Mouse (Mus musculus) hindbrain, embryonic 14.5 days (tissue): ENCODE data around the gene Dnttip1. TPM values are rescaled to one million over a fixed set of nuclear protein-coding genes. Genes with fewer than 3 reads are reported as not detected.

Experiments used
- ATAC-seq: fragments of 200-750 bp; cut with Nextera tagmentation; 2 replicates; pipeline ENCODE4 v1.8.0; 2017; ENCODE audit warnings: moderate number of reproducible peaks, mild to moderate bottlenecking, moderate TSS enrichment, moderate library complexity; ENCODE audit not compliant: low FRiP score
- DNase-seq: peaks from one replicate; pipeline ENCODE4 v3.0.0-alpha.2; 2015; ENCODE audit warnings: low spot score
- H3K27ac ChIP-seq: fragments of 300-500 bp; sonication (generic); 2 replicates; pipeline ENCODE4 v1.5.1; 2014; ENCODE audit warnings: mild to moderate bottlenecking, moderate library complexity
- H3K27me3 ChIP-seq: fragments of 300-500 bp; sonication (generic); 2 replicates; pipeline ENCODE4 v1.6.1; 2014; ENCODE audit warnings: mild to moderate bottlenecking, low read length, mixed read lengths; ENCODE audit not compliant: control insufficient read depth, insufficient read depth
- H3K36me3 ChIP-seq: fragments of 300-500 bp; sonication (generic); replicated peaks from 2 replicates; pipeline ENCODE4 v1.6.1; 2014; ENCODE audit not compliant: control insufficient read depth, insufficient read depth
- H3K4me1 ChIP-seq: fragments of 300-500 bp; sonication (generic); replicated peaks from 2 replicates; pipeline ENCODE4 v1.6.1; 2014; ENCODE audit warnings: antibody characterized with exemption, low read length, mixed read lengths; ENCODE audit not compliant: control insufficient read depth, insufficient read depth
- H3K4me2 ChIP-seq: fragments of 300-500 bp; sonication (generic); replicated peaks from 2 replicates; pipeline ENCODE4 v1.6.1; 2014; ENCODE audit warnings: mild to moderate bottlenecking, moderate library complexity
- H3K4me3 ChIP-seq: fragments of 300-500 bp; sonication (generic); replicated peaks from 2 replicates; pipeline ENCODE4 v1.5.1; 2014; ENCODE audit warnings: mild to moderate bottlenecking, low read length
- H3K9ac ChIP-seq: fragments of 300-500 bp; sonication (generic); 2 replicates; pipeline ENCODE4 v1.6.1; 2014
- H3K9me3 ChIP-seq: fragments of 300-500 bp; sonication (generic); 2 replicates; pipeline ENCODE4 v1.6.1; 2016; ENCODE audit warnings: low read length; ENCODE audit not compliant: control insufficient read depth
- WGBS: fragments of 180-500 bp; shearing (Covaris S2); extraction: QIAGEN DNeasy Blood & Tissue Kit; methylation state at CpG from one replicate; pipeline ENCODE4 v1.1.7; 2014; 5-methylcytosine and 5-hydroxymethylcytosine counted together
- polyA plus RNA-seq: library from polyadenylated mRNA; unstranded; fragments of >200 nt; fragmentation: Nextera tagmentation; extraction: Ambion mirVana; gene quantifications from 2 replicates; pipeline ENCODE4 v1.2.1, GENCODE M21; 2014

The Dnttip1 gene
- polyA plus RNA-seq, 1 experiment from 2014 or later: 50.3 TPM

DNA sequence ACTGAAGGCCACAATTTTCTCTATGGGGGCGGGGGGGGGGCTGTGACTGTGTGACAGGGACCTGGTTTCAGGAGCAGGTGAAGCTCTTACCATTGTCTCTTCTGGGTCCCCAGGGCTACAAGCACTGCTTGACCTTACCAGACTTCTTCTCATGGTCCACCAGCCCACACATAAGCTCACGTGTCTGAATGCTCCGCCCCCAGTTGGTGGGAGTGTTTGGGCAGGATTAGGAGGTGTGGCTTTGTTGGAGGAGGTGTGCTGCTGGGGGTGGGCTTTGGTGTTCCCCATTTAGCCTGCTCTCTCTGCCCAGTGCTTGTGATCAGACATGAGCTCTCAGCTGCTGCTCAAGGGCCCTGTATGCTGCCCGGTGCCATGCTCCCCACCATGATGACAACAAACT, 22.5 kb upstream of the Dnttip1 start:
- WGBS: 62% methylated on average over 4 of the region's 4 CpGs
- Histone ChIP-seq H3K36me3 (no peaks in the 10 kb centered on the region), H3K27me3 (no peaks in the 10 kb centered on the region), H3K4me2 (no peak overlapping the region), H3K9me3 (no peaks in the 10 kb centered on the region), H3K9ac (no peak overlapping the region), H3K4me1 (no peaks in the 10 kb centered on the region), H3K27ac (no peak overlapping the region), H3K4me3 (no peak overlapping the region)
- ATAC-seq (no peak), DNase-seq (no peak)

DNA sequence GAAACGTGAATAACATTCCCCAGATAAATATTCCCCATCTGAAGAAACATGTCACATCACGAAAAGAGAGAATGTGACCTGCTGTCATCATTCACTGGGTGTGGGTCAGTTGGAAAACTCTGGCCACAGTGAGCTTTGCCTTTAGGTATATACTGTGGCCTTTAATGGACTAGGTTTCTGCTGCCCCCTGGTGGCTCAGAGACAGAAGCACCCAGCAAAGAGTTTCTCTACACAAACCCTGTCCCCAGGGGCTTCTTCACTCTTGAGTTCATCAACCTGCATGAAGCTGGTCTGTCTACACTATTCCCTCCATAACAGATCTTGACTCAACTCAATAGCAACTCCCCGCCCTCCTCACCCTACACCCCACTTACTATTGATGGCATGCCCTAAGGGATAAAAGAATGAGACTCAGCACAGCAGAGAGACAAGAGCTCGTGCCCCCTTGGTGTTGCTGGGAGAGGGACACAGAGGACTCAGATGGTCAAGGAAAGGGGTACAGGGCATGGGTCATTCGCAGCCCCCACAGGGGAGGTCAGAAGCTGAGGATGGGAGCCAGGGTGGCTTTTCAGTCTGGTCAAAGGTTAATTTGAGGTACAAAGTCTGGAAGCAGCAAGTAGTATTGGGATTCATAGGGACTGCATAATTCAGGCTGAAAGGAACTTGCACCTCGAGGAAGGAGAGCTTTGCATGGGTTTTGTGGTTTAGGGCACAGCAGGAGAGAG, 19.7 kb upstream of the Dnttip1 start:
- Histone ChIP-seq H3K4me3 (no peak overlapping the region), H3K4me1 (no peaks in the 10 kb centered on the region), H3K9me3 (no peaks in the 10 kb centered on the region), H3K4me2 (no peak overlapping the region), H3K27ac (no peak overlapping the region), H3K27me3 (no peaks in the 10 kb centered on the region), H3K36me3 (no peaks in the 10 kb centered on the region), H3K9ac (no peak overlapping the region)
- ATAC-seq: no peak
- peak; percentile 85 for DNase-seq
- WGBS: 26% methylated on average over 6 of the region's 6 CpGs

DNA sequence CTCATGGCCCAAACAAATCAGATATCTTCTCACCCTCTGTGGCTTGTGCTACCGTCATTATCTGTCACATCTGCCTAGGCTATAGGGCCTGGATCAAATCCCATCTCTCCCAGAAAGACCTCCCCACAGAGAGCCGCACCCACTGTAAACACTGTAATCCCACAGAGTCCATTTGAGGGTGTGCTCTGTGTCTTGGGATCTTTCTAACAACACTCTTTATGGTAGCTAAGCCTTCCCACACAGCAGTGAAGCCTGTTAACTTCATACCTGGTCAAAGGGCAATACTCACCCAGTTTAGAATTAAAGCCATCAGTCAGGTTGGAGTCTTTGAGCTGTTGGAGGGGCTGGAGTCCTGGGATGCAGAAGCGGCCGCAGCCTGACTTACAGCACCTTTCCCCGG, 14.1 kb upstream of the Dnttip1 start:
- H3K9ac ChIP-seq: no peak overlapping the region
- DNase-seq (no peak), ATAC-seq (no peak)
- WGBS: 82% methylated on average over 5 of the region's 5 CpGs
- H3K4me3 ChIP-seq: no peak overlapping the region
- no peaks in the 10 kb centered on the region for H3K36me3 ChIP-seq
- no peak overlapping the region for H3K27ac ChIP-seq
- no peaks in the 10 kb centered on the region for H3K9me3 ChIP-seq
- no peaks in the 10 kb centered on the region for H3K27me3 ChIP-seq
- no peak overlapping the region for H3K4me2 ChIP-seq
- H3K4me1 ChIP-seq: no peaks in the 10 kb centered on the region

DNA sequence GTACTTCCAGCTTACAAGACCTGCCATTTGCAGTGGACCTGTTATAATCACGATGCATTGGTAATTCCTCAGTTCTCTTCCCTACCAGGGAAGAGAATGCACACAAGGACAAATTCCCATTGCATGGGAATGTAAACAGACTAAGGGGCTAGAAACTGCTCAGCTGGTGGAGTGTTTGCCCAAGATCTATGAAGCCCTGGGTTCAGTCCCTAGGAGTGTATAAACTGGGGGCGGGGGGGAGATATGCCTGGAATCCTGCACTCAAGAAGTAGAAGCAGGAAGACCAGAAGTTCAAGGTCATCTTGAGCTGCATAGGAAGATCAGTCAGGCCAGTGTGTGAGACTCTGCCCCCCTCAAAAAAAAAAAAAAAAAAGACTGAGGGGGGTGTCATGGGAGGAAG, 12.5 kb upstream of the Dnttip1 start:
- no peaks in the 10 kb centered on the region for H3K9me3 ChIP-seq
- no peaks in the 10 kb centered on the region for H3K27me3 ChIP-seq
- no peak overlapping the region for H3K9ac ChIP-seq
- no peaks in the 10 kb centered on the region for H3K4me1 ChIP-seq
- H3K4me3 ChIP-seq: no peak overlapping the region
- no peak overlapping the region for H3K27ac ChIP-seq
- 92% methylated on average over 2 of the region's 2 CpGs for WGBS
- H3K36me3 ChIP-seq: no peaks in the 10 kb centered on the region
- DNase-seq: no peak
- ATAC-seq: no peak
- no peak overlapping the region for H3K4me2 ChIP-seq

DNA sequence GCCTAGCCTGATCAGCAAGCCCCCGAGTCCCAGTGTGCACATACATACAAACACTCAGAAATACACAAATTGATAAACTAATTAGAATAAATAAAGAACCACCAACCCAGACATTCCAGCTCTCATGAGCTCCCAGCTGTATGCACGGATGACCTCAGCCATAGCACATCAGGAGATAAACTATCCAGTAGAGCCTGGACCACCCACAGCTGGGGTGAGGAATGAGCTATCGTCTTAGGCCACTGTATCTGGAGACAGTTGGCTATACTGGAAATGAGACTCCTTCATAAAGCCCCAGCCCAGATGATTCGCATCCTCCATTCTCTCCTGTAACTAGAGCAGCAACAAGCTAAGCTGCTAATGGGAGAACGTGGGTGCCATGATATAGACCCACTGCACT, 10.9 kb upstream of the Dnttip1 start:
- no peak overlapping the region for H3K9ac ChIP-seq
- no peaks in the 10 kb centered on the region for H3K36me3 ChIP-seq
- 86% methylated on average over 5 of the region's 5 CpGs for WGBS
- H3K4me1 ChIP-seq: no peaks in the 10 kb centered on the region
- DNase-seq (no peak), ATAC-seq (no peak)
- H3K4me3 ChIP-seq: no peak overlapping the region
- no peak overlapping the region for H3K4me2 ChIP-seq
- H3K27me3 ChIP-seq: no peaks in the 10 kb centered on the region
- no peaks in the 10 kb centered on the region for H3K9me3 ChIP-seq
- no peak overlapping the region for H3K27ac ChIP-seq

DNA sequence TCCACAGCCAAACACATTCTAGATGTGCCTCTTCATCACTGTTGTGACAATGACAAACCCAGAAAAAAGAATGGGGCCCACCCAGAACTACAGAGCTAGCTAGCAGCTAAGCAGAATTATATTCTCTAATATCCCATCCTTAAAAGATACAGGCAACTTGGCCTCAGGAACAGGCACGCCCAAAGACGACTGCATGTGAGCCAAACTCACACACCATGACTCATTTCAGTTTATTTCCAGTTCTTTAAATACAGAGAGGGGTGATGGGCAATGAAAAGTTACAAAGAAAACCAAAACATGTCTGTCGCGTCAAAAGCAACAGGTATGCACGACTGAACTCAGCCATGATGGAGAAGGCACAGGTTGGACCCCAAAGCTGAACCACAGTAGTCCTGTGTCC, 10.3 kb upstream of the Dnttip1 start:
- Histone ChIP-seq H3K4me2 (no peak overlapping the region), H3K9me3 (no peaks in the 10 kb centered on the region), H3K4me1 (no peaks in the 10 kb centered on the region), H3K4me3 (no peak overlapping the region), H3K27me3 (no peaks in the 10 kb centered on the region), H3K9ac (no peak overlapping the region), H3K36me3 (no peaks in the 10 kb centered on the region), H3K27ac (no peak overlapping the region)
- DNase-seq (no peak), ATAC-seq (no peak)
- 91% methylated on average over 5 of the region's 5 CpGs for WGBS

DNA sequence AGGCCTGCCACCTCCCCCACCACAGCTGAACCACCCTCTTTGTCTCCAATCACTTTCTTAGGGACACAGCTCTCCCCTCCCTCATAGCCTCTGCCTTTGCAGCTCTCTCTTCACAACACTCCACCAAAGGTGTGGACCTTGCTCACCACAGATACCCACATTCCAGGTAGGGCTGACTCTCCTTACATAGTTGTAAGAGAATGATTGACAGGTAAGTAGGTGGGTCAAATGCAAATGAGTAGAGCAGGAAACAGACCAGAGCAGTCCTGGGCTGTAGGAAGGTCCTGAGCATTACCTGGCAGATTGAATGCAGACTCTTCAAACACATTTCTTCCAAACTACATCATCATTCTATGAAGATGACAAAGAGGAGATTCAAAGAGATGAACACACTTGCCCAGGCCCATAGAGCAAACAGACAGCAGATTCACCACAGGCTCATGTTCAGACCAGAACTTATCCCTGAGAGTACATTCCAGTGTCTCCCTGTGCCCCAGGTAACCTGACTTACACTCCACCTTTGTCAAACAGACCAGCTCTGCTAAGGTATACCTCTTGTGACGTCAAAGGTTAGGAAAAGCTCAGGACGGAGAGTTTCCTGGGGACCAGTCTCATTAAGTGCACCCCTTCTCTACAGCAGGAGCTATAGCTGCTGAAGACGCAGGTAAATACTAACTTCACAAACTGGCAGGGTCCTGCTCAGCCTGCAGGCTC, 8.2 kb upstream of the Dnttip1 start:
- no peak overlapping the region for H3K4me2 ChIP-seq
- H3K4me3 ChIP-seq: no peak overlapping the region
- H3K36me3 ChIP-seq: no peaks in the 10 kb centered on the region
- H3K27me3 ChIP-seq: no peaks in the 10 kb centered on the region
- DNase-seq (no peak), ATAC-seq (no peak)
- no peak overlapping the region for H3K27ac ChIP-seq
- 79% methylated on average over 3 of the region's 3 CpGs for WGBS
- no peaks in the 10 kb centered on the region for H3K4me1 ChIP-seq
- no peaks in the 10 kb centered on the region for H3K9me3 ChIP-seq
- H3K9ac ChIP-seq: no peak overlapping the region

DNA sequence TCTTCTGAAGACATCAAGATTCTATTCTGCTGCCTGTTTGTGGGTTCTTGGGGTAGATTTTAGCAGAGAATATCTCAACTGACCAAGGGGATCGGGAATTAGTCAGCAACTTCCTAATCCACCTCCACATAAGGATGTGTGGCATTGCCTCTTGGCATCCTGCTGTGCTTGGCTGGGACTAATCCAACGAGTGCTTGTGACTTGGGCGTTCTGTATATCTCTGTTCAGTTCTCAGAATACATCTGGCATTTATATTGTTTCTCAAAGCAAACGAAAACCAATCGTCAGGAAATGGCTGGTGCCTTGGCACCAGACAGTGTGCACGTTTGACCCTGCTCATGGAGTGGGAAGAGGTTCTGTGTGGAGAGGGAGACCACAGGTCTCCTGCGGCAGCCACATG, 5.9 kb upstream of the Dnttip1 start:
- Histone ChIP-seq H3K36me3 (no peaks in the 10 kb centered on the region), H3K9me3 (no peaks in the 10 kb centered on the region), H3K4me3 (no peak overlapping the region), H3K27me3 (no peaks in the 10 kb centered on the region), H3K9ac (no peak overlapping the region), H3K4me1 (no peaks in the 10 kb centered on the region), H3K4me2 (no peak overlapping the region), H3K27ac (no peak overlapping the region)
- WGBS: 72% methylated on average over 7 of the region's 7 CpGs
- DNase-seq: no peak
- no peak for ATAC-seq

DNA sequence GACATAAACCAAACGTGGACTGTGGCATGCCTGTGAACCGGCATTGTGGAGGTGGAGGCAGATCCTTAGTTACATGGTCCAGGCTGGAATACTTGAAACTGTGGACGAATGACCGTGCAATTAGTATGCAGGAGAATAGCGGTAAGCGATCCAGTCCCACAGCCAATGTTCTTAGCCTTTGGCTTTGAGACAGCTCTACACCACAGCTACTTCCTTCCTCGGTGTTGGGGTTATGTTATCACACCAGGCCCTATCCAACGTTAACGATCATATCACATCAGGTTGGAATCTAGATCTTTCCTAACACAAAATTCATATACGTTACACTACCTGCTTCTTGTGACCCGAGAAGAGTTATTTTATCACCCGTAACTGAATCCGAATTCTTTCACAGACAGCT, 796 bp upstream of the Dnttip1 start:
- Histone ChIP-seq H3K9ac (peak overlapping the region; percentile 91; the same call in 1 of the 2 replicates), H3K4me3 (peak overlapping the region; percentile 92), H3K36me3 (peaks cover 16% of the 10 kb centered on the region), H3K9me3 (no peaks in the 10 kb centered on the region), H3K27me3 (no peaks in the 10 kb centered on the region), H3K27ac (no peak overlapping the region), H3K4me2 (peak overlapping the region; percentile 96), H3K4me1 (peaks cover 13% of the 10 kb centered on the region)
- WGBS: 71% methylated on average over 13 of the region's 13 CpGs
- ATAC-seq (no peak), DNase-seq (no peak)
